Mouse (Mus musculus) CH12.LX (cell line): Measurements from ENCODE around the gene Errfi1. TPM values are rescaled to one million over a fixed set of nuclear protein-coding genes. Genes with fewer than 3 reads are reported as not detected.

Experiments used
- DNase-seq: peaks from one replicate; pipeline ENCODE4 v3.0.0-alpha.2; 2013; ENCODE audit errors: extremely low read depth
- H3K27ac ChIP-seq: 2 replicates; pipeline ENCODE4 v1.5.1; 2012; ENCODE audit warnings: low read depth, mild to moderate bottlenecking, control low read depth, moderate library complexity; ENCODE audit not compliant: insufficient read depth
- H3K27me3 ChIP-seq: replicated peaks from 2 replicates; pipeline ENCODE3; 2012; ENCODE audit warnings: inconsistent platforms
- H3K36me3 ChIP-seq, 2 experiments: replicated peaks in 1 of 2; 2 replicates each; pipeline versions ENCODE3 to v1.6.1; 2012; ENCODE audit warnings: inconsistent platforms in 1 of 2, low read length in 1 of 2, mild to moderate bottlenecking in 1 of 2, mixed read lengths in 1 of 2, moderate library complexity in 1 of 2; ENCODE audit not compliant: control insufficient read depth in 1 of 2, insufficient read depth in 1 of 2
- H3K4me1 ChIP-seq, 2 experiments: 2 replicates each; pipeline ENCODE4 v1.6.1; 2012; ENCODE audit warnings: inconsistent platforms in 1 of 2, moderate library complexity in 1 of 2; ENCODE audit not compliant: insufficient read depth in 2 of 2, control insufficient read depth in 1 of 2
- H3K4me2 ChIP-seq: 2 replicates; pipeline ENCODE4 v1.6.1; 2012; ENCODE audit warnings: low read depth, mild to moderate bottlenecking, control low read depth; ENCODE audit not compliant: poor library complexity, insufficient read depth, severe bottlenecking
- H3K4me3 ChIP-seq, 3 experiments: fragments of 150-350 bp in 1 of 3; sonication (generic) in 1 of 3; replicated peaks in 1 of 3; 2 replicates each; pipeline versions ENCODE3 to v1.5.1; 2011 to 2012; ENCODE audit warnings: low read depth in 2 of 3, low read length in 2 of 3, mild to moderate bottlenecking in 2 of 3, moderate library complexity in 2 of 3, control low read depth in 1 of 3, improper control_type of control experiment in 1 of 3, inconsistent platforms in 1 of 3, mixed read lengths in 1 of 3; ENCODE audit not compliant: poor library complexity in 1 of 3
- H3K79me2 ChIP-seq: replicated peaks from 2 replicates; pipeline ENCODE4 v1.6.1; 2012; ENCODE audit warnings: mild to moderate bottlenecking, moderate library complexity; ENCODE audit not compliant: control insufficient read depth, poor library complexity, insufficient read depth, severe bottlenecking; ENCODE audit errors: extremely low read depth
- H3K9ac ChIP-seq: 2 replicates; pipeline ENCODE4 v1.6.1; 2012; ENCODE audit warnings: low read depth, mild to moderate bottlenecking, control low read depth, moderate library complexity; ENCODE audit not compliant: insufficient read depth
- H3K9me3 ChIP-seq: replicated peaks from 2 replicates; pipeline ENCODE3; 2012; ENCODE audit warnings: low read length, inconsistent platforms, mixed read lengths
- BHLHE40 ChIP-seq: IDR thresholded peaks from 2 replicates; pipeline ENCODE4 v1.6.1; 2011; ENCODE audit warnings: mild to moderate bottlenecking, low read depth, low read length, improper control_type of control experiment
- CHD1 ChIP-seq: IDR thresholded peaks from 2 replicates; pipeline ENCODE4 v1.6.1; 2012; ENCODE audit warnings: low read depth, low read length, improper control_type of control experiment, inconsistent platforms
- CTCF ChIP-seq, 2 experiments: IDR thresholded peaks in 1 of 2; conservative IDR thresholded peaks in 1 of 2; 2 replicates each; pipeline ENCODE4 v1.5.1; 2011 to 2012; ENCODE audit warnings: low read depth in 2 of 2, low read length in 2 of 2, improper control_type of control experiment in 1 of 2, inconsistent platforms in 1 of 2, mild to moderate bottlenecking in 1 of 2, moderate library complexity in 1 of 2
- E2F4 ChIP-seq: IDR thresholded peaks from 2 replicates; pipeline ENCODE4 v1.6.1; 2011; ENCODE audit warnings: low read depth, low read length, improper control_type of control experiment; ENCODE audit not compliant: insufficient replicate concordance
- ELF1 ChIP-seq: IDR thresholded peaks from 2 replicates; pipeline ENCODE4 v1.6.1; 2014; ENCODE audit warnings: low read depth, mild to moderate bottlenecking, inconsistent platforms, low read length, improper control_type of control experiment
- EP300 ChIP-seq: IDR thresholded peaks from 2 replicates; pipeline ENCODE4 v1.6.1; 2011; ENCODE audit warnings: low read length, improper control_type of control experiment
- ETS1 ChIP-seq: conservative IDR thresholded peaks from 2 replicates; pipeline ENCODE4 v1.6.1; 2012; ENCODE audit warnings: low read depth, mild to moderate bottlenecking, inconsistent platforms, low read length, improper control_type of control experiment, moderate library complexity
- IRF4 ChIP-seq: IDR thresholded peaks from 2 replicates; pipeline ENCODE4 v1.6.1; 2014; ENCODE audit warnings: low read depth, mild to moderate bottlenecking, inconsistent platforms, low read length, improper control_type of control experiment
- JUND ChIP-seq: conservative IDR thresholded peaks from 2 replicates; pipeline ENCODE4 v1.6.1; 2011; ENCODE audit warnings: low read depth, low read length, improper control_type of control experiment
- MAX ChIP-seq: IDR thresholded peaks from 2 replicates; pipeline ENCODE4 v1.6.1; 2011; ENCODE audit warnings: low read length, improper control_type of control experiment
- MAZ ChIP-seq: IDR thresholded peaks from 2 replicates; pipeline ENCODE4 v1.6.1; 2012; ENCODE audit warnings: low read depth, mild to moderate bottlenecking, inconsistent platforms, low read length, improper control_type of control experiment, moderate library complexity
- MXI1 ChIP-seq: IDR thresholded peaks from 2 replicates; pipeline ENCODE4 v1.6.1; 2011; ENCODE audit warnings: mild to moderate bottlenecking, low read depth, low read length, improper control_type of control experiment
- POLR2A ChIP-seq: IDR thresholded peaks from 2 replicates; pipeline ENCODE4 v1.6.1; 2011; ENCODE audit warnings: low read depth, mild to moderate bottlenecking, improper control_type of control experiment, low read length
- POLR2AphosphoS2 ChIP-seq: IDR thresholded peaks from 2 replicates; pipeline ENCODE4 v1.6.1; 2011; ENCODE audit warnings: low read depth, low read length, improper control_type of control experiment
- RAD21 ChIP-seq: IDR thresholded peaks from 2 replicates; pipeline ENCODE4 v1.6.1; 2011; ENCODE audit warnings: low read depth, mild to moderate bottlenecking, low read length, improper control_type of control experiment, moderate library complexity
- RCOR1 ChIP-seq: conservative IDR thresholded peaks from 2 replicates; pipeline ENCODE4 v1.6.1; 2012; ENCODE audit warnings: low read depth, mild to moderate bottlenecking, inconsistent platforms, low read length, improper control_type of control experiment
- SIN3A ChIP-seq: IDR thresholded peaks from 2 replicates; pipeline ENCODE4 v1.6.1; 2012; ENCODE audit warnings: low read length, improper control_type of control experiment, inconsistent platforms
- SMC3 ChIP-seq: IDR thresholded peaks from 2 replicates; pipeline ENCODE4 v1.6.1; 2011; ENCODE audit warnings: low read depth, low read length, improper control_type of control experiment
- UBTF ChIP-seq: IDR thresholded peaks from 2 replicates; pipeline ENCODE4 v1.6.1; 2012; ENCODE audit warnings: low read depth, mild to moderate bottlenecking, inconsistent platforms, low read length, improper control_type of control experiment, moderate library complexity
- USF1 ChIP-seq: IDR thresholded peaks from 2 replicates; pipeline ENCODE4 v1.6.1; 2014; ENCODE audit warnings: low read depth, mild to moderate bottlenecking, inconsistent platforms, low read length, improper control_type of control experiment
- ZC3H11A ChIP-seq: IDR thresholded peaks from 2 replicates; pipeline ENCODE4 v1.6.1; 2012; ENCODE audit warnings: low read depth, mild to moderate bottlenecking, inconsistent platforms, low read length, improper control_type of control experiment
- ZKSCAN1 ChIP-seq: IDR thresholded peaks from 2 replicates; pipeline ENCODE4 v1.6.1; 2012; ENCODE audit warnings: low read depth, inconsistent platforms, low read length, improper control_type of control experiment, borderline replicate concordance
- ZMIZ1 ChIP-seq: IDR thresholded peaks from 2 replicates; pipeline ENCODE4 v1.6.1; 2012; ENCODE audit warnings: low read depth, mild to moderate bottlenecking, inconsistent platforms, low read length, improper control_type of control experiment
- ZNF384 ChIP-seq: IDR thresholded peaks from 2 replicates; pipeline ENCODE4 v1.6.1; 2012; ENCODE audit warnings: low read depth, low read length, improper control_type of control experiment, inconsistent platforms
- dilution Hi-C: fragments of 300-500 bp; cut with MboI; formaldehyde crosslinking; loops from 2 replicates; pipeline ENCODE4 v1.14.3; 2020; ENCODE audit warnings: low sequenced_read_pairs; ENCODE audit not compliant: extremely low pct_unique_long_range_greater_than_20kb, extremely low pct_ligation_motif_present
- in situ Hi-C: fragments of 300-500 bp; cut with MboI; formaldehyde crosslinking; loops from 3 replicates; pipeline ENCODE4 v1.14.3; 2019; ENCODE audit warnings: low sequenced_read_pairs, low pct_ligation_motif_present, low pct_unique_long_range_greater_than_20kb, mixed read lengths
- polyA plus RNA-seq: library from polyadenylated mRNA; unstranded; fragments of >175 nt; gene quantifications from 2 replicates; pipeline ENCODE4 v1.2.1, GENCODE M21; 2012; ENCODE audit warnings: low read depth; ENCODE audit not compliant: insufficient read length
- total RNA-seq, 2 experiments: library from RNA; depleted of rRNA; stranded (reverse); fragments of 300-350 nt in 1 of 2; fragments of >200 nt in 1 of 2; gene quantifications; 2 replicates each; pipeline ENCODE4 v1.2.3; 2012 to 2014

The Errfi1 gene
- total and polyA plus RNA-seq, 3 experiments: 0.08 to 0.28 (median 0.14) TPM

- Histone ChIP-seq H3K4me1 (peaks cover 3 to 45% of the 10 kb centered on the region in 2 experiments; a peak in 2 of 4 replicates), H3K4me2 (no peak overlapping the region), H3K9me3 (no peaks in the 10 kb centered on the region), H3K9ac (no peak overlapping the region), H3K36me3 (peaks cover 85 to 94% of the 10 kb centered on the region in 2 experiments), H3K4me3 (no peak overlapping the region), H3K27me3 (no peaks in the 10 kb centered on the region), H3K79me2 (no peaks in the 10 kb centered on the region), H3K27ac (no peak overlapping the region)
- in situ Hi-C loops: no loop called here
- no peak for DNase-seq
- no peak for TF ChIP-seq UBTF
- TF ChIP-seq MAZ: no peak
- no peak for TF ChIP-seq BHLHE40
- TF ChIP-seq IRF4: no peak
- no peak for TF ChIP-seq ZNF384
- no peak for TF ChIP-seq ZKSCAN1
- no peak for TF ChIP-seq ETS1
- no peak for TF ChIP-seq JUND
- TF ChIP-seq CTCF (conservative IDR thresholded peaks at IDR 0.05 in 1 of 2, IDR thresholded peaks at IDR 0.05 in 1 of 2; ENCODE audit: low read depth in 2 of 2, low read length in 2 of 2): no peak
- TF ChIP-seq EP300: no peak
- no peak for TF ChIP-seq E2F4
- TF ChIP-seq MAX: no peak
- TF ChIP-seq RCOR1: no peak
- TF ChIP-seq ELF1: no peak
- dilution Hi-C loops: no loop called here
These were observed 46.8 kb downstream of the Errfi1 start for GRCm38 (mm10) chr4:150900486-150900885.

- H3K27me3 ChIP-seq: no peaks in the 10 kb centered on the region
- no peak overlapping the region for H3K4me3 ChIP-seq
- peaks cover 3 to 46% of the 10 kb centered on the region in 2 experiments; a peak in 2 of 4 replicates for H3K4me1 ChIP-seq
- no peak overlapping the region for H3K4me2 ChIP-seq
- dilution Hi-C loops (no loop called here), in situ Hi-C loops (no loop called here)
- peak overlapping the region; percentile 54; the same call in 1 of the 2 replicates for H3K27ac ChIP-seq
- no peaks in the 10 kb centered on the region for H3K79me2 ChIP-seq
- DNase-seq: peak; percentile 76
- no peaks in the 10 kb centered on the region for H3K9me3 ChIP-seq
- TF ChIP-seq ZMIZ1: no peak
- no peak for TF ChIP-seq UBTF
- peak; percentile 47 for TF ChIP-seq SMC3
- TF ChIP-seq CHD1: no peak
- no peak for TF ChIP-seq BHLHE40
- peak; percentile 38 for TF ChIP-seq RAD21
- TF ChIP-seq CTCF (conservative IDR thresholded peaks at IDR 0.05 in 1 of 2, IDR thresholded peaks at IDR 0.05 in 1 of 2; ENCODE audit: low read depth in 2 of 2, low read length in 2 of 2): peak; percentile 74 to 92
- no peak for TF ChIP-seq POLR2A
- no peak for TF ChIP-seq ZNF384
- TF ChIP-seq USF1: no peak
- no peak for TF ChIP-seq SIN3A
- no peak for TF ChIP-seq MXI1
- TF ChIP-seq POLR2AphosphoS2: no peak
- no peak for TF ChIP-seq ZC3H11A
- H3K9ac ChIP-seq: no peak overlapping the region
- H3K36me3 ChIP-seq: peaks cover 81 to 91% of the 10 kb centered on the region in 2 experiments
These were observed 47.9 kb downstream of the Errfi1 start for GRCm38 (mm10) chr4:150901651-150902050.
